Mouse (Mus musculus) mouse trophoblast stem cell (cell line): ENCODE measurements around the gene Tmem170.

ENCODE experiments used
- in situ Hi-C, 2 experiments: fragments of 300-500 bp; cut with MseI, MboI; formaldehyde crosslinking; loops; 2 replicates in 1 of 2; 3 replicates in 1 of 2; pipeline ENCODE4 v1.15.1; 2025

Tmem170 gene

DNA sequence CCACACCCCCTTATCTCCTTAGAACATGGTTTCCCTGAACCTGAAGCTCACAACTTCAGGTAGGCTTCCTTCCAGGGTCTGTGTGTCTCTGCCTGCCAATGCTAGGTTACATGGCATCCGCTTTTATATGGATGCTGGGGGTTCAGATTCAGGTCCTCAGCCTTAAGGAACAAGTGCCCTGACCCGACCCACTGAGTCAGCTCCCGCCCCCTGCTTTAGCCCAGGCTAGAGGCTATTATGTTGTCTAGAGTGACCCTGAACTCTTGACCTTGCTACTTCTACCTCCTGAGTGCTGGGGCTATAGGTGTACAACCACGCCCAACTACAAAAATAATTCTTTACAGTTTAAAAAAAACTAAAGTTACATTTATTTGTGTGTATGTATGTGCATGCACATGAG is 61.5 kb downstream of the Tmem170 start:
- in situ Hi-C loops, result no loop called here

- in situ Hi-C loops, result no loop called here
These were observed 62.7 kb downstream of the Tmem170 start for GRCm38 (mm10) chr8:111813818-111814217.
